ENCODE assay signal across 16 mouse cellular contexts in genomic region chr2:72898094-72898781, GRCm38 (mm10).
A peak's percentile ranks its signal among the peaks of the same experiment; 100 is the strongest.
DNase-seq lines count a peak whose midpoint lies in the region; ATAC-seq and TF ChIP-seq lines count a peak whose summit lies in the region.
"Had no signal": no experiment of that assay in that cellular context is flagged by ENCODE, and none has a peak within 500 bp of the region (broad histone marks: within the 10 kb centered on the region; RNA-seq: fewer than 3 reads in every experiment).

No protein-coding gene starts in this region.

- no peak overlapping the region for H3K4me2 ChIP-seq in midbrain, embryonic 11.5 days
- H3K4me2 ChIP-seq: liver, embryonic 12.5 days had no signal

- H3K79me2 ChIP-seq in heart, adult 2 months (replicated peaks; ENCODE audit: control insufficient read depth, insufficient read depth, low read length), result no peaks in the 10 kb centered on the region

- H3K27ac ChIP-seq in heart, adult 2 months, result no peak overlapping the region
- H3K27ac ChIP-seq in heart, embryonic 10.5 days, result no peak overlapping the region
- no peak overlapping the region for H3K27ac ChIP-seq in midbrain, embryonic 11.5 days (ENCODE audit: low read depth, low read length)
- H3K27ac ChIP-seq: liver, embryonic 12.5 days had no signal

- H3K4me3 ChIP-seq in heart, adult 2 months, result no peak overlapping the region
- H3K4me3 ChIP-seq in heart, embryonic 10.5 days, result no peak overlapping the region
- H3K4me3 ChIP-seq in midbrain, embryonic 11.5 days (ENCODE audit: low read depth, low read length), result no peak overlapping the region
- H3K4me3 ChIP-seq: erythroblast, embryonic 14.5 days; liver, embryonic 12.5 days; myocyte had no signal

- ATAC-seq in midbrain, embryonic 11.5 days (ENCODE audit: low FRiP score), result no peak
- no peak for ATAC-seq in granulocyte monocyte progenitor cell, adult 5-6 weeks (replicated peaks; ENCODE audit: poor library complexity, severe bottlenecking)
- ATAC-seq: liver, embryonic 12.5 days had no signal

- H3K9me3 ChIP-seq in heart, embryonic 10.5 days, result no peaks in the 10 kb centered on the region
- no peaks in the 10 kb centered on the region for H3K9me3 ChIP-seq in midbrain, embryonic 11.5 days (ENCODE audit: control insufficient read depth, low read length)
- H3K9me3 ChIP-seq: liver, embryonic 12.5 days had no signal

- H3K27me3 ChIP-seq in heart, adult 2 months (ENCODE audit: control insufficient read depth, insufficient read depth, low read length), result no peaks in the 10 kb centered on the region
- H3K27me3 ChIP-seq in heart, embryonic 10.5 days (ENCODE audit: insufficient read depth, poor library complexity, severe bottlenecking), result no peaks in the 10 kb centered on the region
- H3K27me3 ChIP-seq in midbrain, embryonic 11.5 days (ENCODE audit: control insufficient read depth, insufficient read depth, low read length), result no peaks in the 10 kb centered on the region
- H3K27me3 ChIP-seq: liver, embryonic 12.5 days had no signal

- H3K9ac ChIP-seq in heart, adult 2 months (ENCODE audit: low read depth, low read length), result no peak overlapping the region
- no peak overlapping the region for H3K9ac ChIP-seq in midbrain, embryonic 11.5 days (ENCODE audit: low read length)
- H3K9ac ChIP-seq: liver, embryonic 12.5 days had no signal

- 31% methylated on average over 3 of the region's 3 CpGs for WGBS in heart, adult 2 months
- 73% methylated on average over 3 of the region's 3 CpGs for WGBS in heart, embryonic 10.5 days
- 89% methylated on average over 3 of the region's 3 CpGs for WGBS in midbrain, embryonic 11.5 days

- H3K4me1 ChIP-seq in heart, adult 2 months (ENCODE audit: control insufficient read depth, insufficient read depth, low read length), result no peaks in the 10 kb centered on the region
- H3K4me1 ChIP-seq in heart, embryonic 10.5 days, result no peaks in the 10 kb centered on the region
- H3K4me1 ChIP-seq in midbrain, embryonic 11.5 days (ENCODE audit: control insufficient read depth, insufficient read depth, low read length), result no peaks in the 10 kb centered on the region
- H3K4me1 ChIP-seq: liver, embryonic 12.5 days had no signal

- no peak for TF ChIP-seq POLR2A in heart, adult 2 months (IDR thresholded peaks at IDR 0.05; ENCODE audit: insufficient read depth, low read depth, low read length)

- DNase-seq in heart, adult 2 months, result peak; percentile 45 to 58
- DNase-seq in heart, embryonic 10.5 days (ENCODE audit: low spot score), result no peak
- peak; percentile 62 for DNase-seq in 3T3-L1 (ENCODE audit: low read depth, low spot score)
- peak; percentile 44 for DNase-seq in adrenal gland, postnatal 14 days
- peak; percentile 55 to 71 for DNase-seq in heart, postnatal 14 days
- no peak for DNase-seq in midbrain, embryonic 11.5 days (ENCODE audit: low spot score, missing footprints)
- no peak for DNase-seq in thymus, postnatal 14 days
- DNase-seq: cerebellum, adult 11-12 months; embryo, embryonic 11 days; kidney, adult 11 months; right cerebral cortex, postnatal 14 days; thymus, postnatal 25 days had no signal

- no peaks in the 10 kb centered on the region for H3K36me3 ChIP-seq in heart, adult 2 months (ENCODE audit: control insufficient read depth, insufficient read depth, low read length)
- H3K36me3 ChIP-seq in heart, embryonic 10.5 days, result no peaks in the 10 kb centered on the region; the same call in 1 of the 2 replicates
- H3K36me3 ChIP-seq in midbrain, embryonic 11.5 days (ENCODE audit: control insufficient read depth, insufficient read depth, low read length), result no peaks in the 10 kb centered on the region
- H3K36me3 ChIP-seq: liver, embryonic 12.5 days had no signal

- TF ChIP-seq CTCF in heart, adult 2 months (IDR thresholded peaks at IDR 0.05), result no peak

- 0 out of 2 replicates have a peak, but pooled peaks have one; percentile 36 for TF ChIP-seq EP300 in heart, adult 2 months (IDR thresholded peaks at IDR 0.05; ENCODE audit: insufficient read depth, low read depth, low read length)

- intact Hi-C loops in heart, adult 2 months (cut with DNase I), result no loop called here
- intact Hi-C loops in heart, postnatal 14 days (cut with DNase I), result no loop called here

Comparison
In these comparisons a context has a peak if more than half of its experiments do, and no peak if none do; other contexts are left out.
1. DNase-seq: peak in heart, adult 2 months (2 of 2), 3T3-L1 (single experiment), adrenal gland, postnatal 14 days (single experiment) and heart, postnatal 14 days (2 of 2); none in heart, embryonic 10.5 days (single experiment), midbrain, embryonic 11.5 days (single experiment) and thymus, postnatal 14 days (single experiment).